Mouse (Mus musculus) forebrain, postnatal 0 days (tissue): ENCODE data around the gene Lamb2. TPM values are rescaled to one million over a fixed set of nuclear protein-coding genes. Genes with fewer than 3 reads are reported as not detected.

ENCODE experiments used
- ATAC-seq: fragments of 200-750 bp; cut with Nextera tagmentation; 2 replicates; pipeline ENCODE4 v1.8.0; 2017; ENCODE audit warnings: mild to moderate bottlenecking, moderate library complexity
- DNase-seq: peaks from one replicate; pipeline ENCODE4 v3.0.0-alpha.2; 2015
- H3K27ac ChIP-seq: fragments of 300-500 bp; sonication (generic); 2 replicates; pipeline ENCODE4 v1.5.1; 2014; ENCODE audit warnings: low read depth, mild to moderate bottlenecking, antibody characterized with exemption, low read length, moderate library complexity, mixed read lengths
- H3K27me3 ChIP-seq: fragments of 300-500 bp; sonication (generic); 2 replicates; pipeline ENCODE4 v1.6.1; 2014; ENCODE audit warnings: mild to moderate bottlenecking, low read length, mixed read lengths; ENCODE audit not compliant: insufficient read depth
- H3K36me3 ChIP-seq: fragments of 300-500 bp; sonication (generic); 2 replicates; pipeline ENCODE4 v1.6.1; 2014; ENCODE audit warnings: mild to moderate bottlenecking, moderate library complexity; ENCODE audit not compliant: insufficient read depth
- H3K4me1 ChIP-seq: fragments of 300-500 bp; sonication (generic); 2 replicates; pipeline ENCODE4 v1.6.1; 2014; ENCODE audit warnings: antibody characterized with exemption; ENCODE audit not compliant: insufficient read depth
- H3K4me2 ChIP-seq: fragments of 300-500 bp; sonication (generic); 2 replicates; pipeline ENCODE4 v1.6.1; 2014; ENCODE audit warnings: low read depth, mild to moderate bottlenecking, moderate library complexity
- H3K4me3 ChIP-seq: fragments of 300-500 bp; sonication (generic); 2 replicates; pipeline ENCODE4 v1.5.1; 2014; ENCODE audit warnings: low read depth, low read length, mixed read lengths
- H3K9ac ChIP-seq: fragments of 300-500 bp; sonication (generic); 2 replicates; pipeline ENCODE4 v1.6.1; 2014; ENCODE audit warnings: mild to moderate bottlenecking
- H3K9me3 ChIP-seq: fragments of 300-500 bp; sonication (generic); 2 replicates; pipeline ENCODE4 v1.6.1; 2016; ENCODE audit warnings: low read length
- CTCF ChIP-seq: sonication (generic); IDR thresholded peaks from 2 replicates; pipeline ENCODE4 v1.5.1; 2016; ENCODE audit warnings: antibody characterized with exemption, control low read depth, low read depth
- WGBS: fragments of 180-500 bp; shearing (Covaris S2); extraction: QIAGEN DNeasy Blood & Tissue Kit; methylation state at CpG from one replicate; pipeline ENCODE4 v1.1.7; 2014; 5-methylcytosine and 5-hydroxymethylcytosine counted together
- polyA plus RNA-seq: library from polyadenylated mRNA; unstranded; fragments of >200 nt; fragmentation: Nextera tagmentation; extraction: Ambion mirVana; gene quantifications from 2 replicates; pipeline ENCODE4 v1.2.1, GENCODE M21; 2015
- total RNA-seq: library from RNA; depleted of rRNA; stranded (reverse); fragments of >200 nt; gene quantifications from 2 replicates; pipeline ENCODE4 v1.2.3, GENCODE M21; 2014

Lamb2 gene
- total and polyA plus RNA-seq, 2 experiments from 2014 or later = 12.5 to 36.3 TPM

- Histone ChIP-seq H3K4me3 (peak within 1 kb of the TSS; percentile 79), H3K4me2 (peak within 1 kb of the TSS; percentile 88), H3K27me3 (no peaks in the 10 kb centered on the region), H3K4me1 (0 out of 2 replicates have a peak, but pooled peaks cover 8% of the 10 kb centered on the region), H3K9me3 (no peaks in the 10 kb centered on the region), H3K27ac (peak within 1 kb of the TSS; percentile 76), H3K9ac (peak within 1 kb of the TSS; percentile 80), H3K36me3 (peaks cover 32% of the 10 kb centered on the region)
- ATAC-seq (no peak), DNase-seq (no peak)
- 27% methylated on average over 11 of the region's 11 CpGs for WGBS
- no peak for TF ChIP-seq CTCF
Measured at GRCm38 (mm10) chr9:108461181-108461631, 18.3 kb upstream of the Lamb2 start, which contains the start of gene Klhdc8b. Gene Klhdc8b, minus strand, starts transcription at chr9:108461581.

GRCm38 (mm10) chr9:108461675-108462074 lies 17.9 kb upstream of the Lamb2 start:
- H3K27me3 ChIP-seq = no peaks in the 10 kb centered on the region
- no peaks in the 10 kb centered on the region for H3K9me3 ChIP-seq
- peaks cover 34% of the 10 kb centered on the region for H3K36me3 ChIP-seq
- H3K4me2 ChIP-seq = peak overlapping the region; percentile 88
- H3K27ac ChIP-seq = no peak overlapping the region
- TF ChIP-seq CTCF = no peak
- no peak for DNase-seq
- H3K4me3 ChIP-seq = no peak overlapping the region
- H3K4me1 ChIP-seq = 0 out of 2 replicates have a peak, but pooled peaks cover 8% of the 10 kb centered on the region
- no peak for ATAC-seq
- whole genome bisulfite sequencing = 93% methylated on average over 5 of the region's 5 CpGs
- H3K9ac ChIP-seq = no peak overlapping the region; the same call in 1 of the 2 replicates

- 92% methylated on average over 10 of the region's 10 CpGs for WGBS
- no peaks in the 10 kb centered on the region for H3K27me3 ChIP-seq
- peaks cover 34% of the 10 kb centered on the region for H3K36me3 ChIP-seq
- no peak overlapping the region for H3K27ac ChIP-seq
- H3K4me1 ChIP-seq = 0 out of 2 replicates have a peak, but pooled peaks cover 8% of the 10 kb centered on the region
- no peak overlapping the region for H3K4me2 ChIP-seq
- no peak overlapping the region for H3K9ac ChIP-seq
- H3K9me3 ChIP-seq = no peaks in the 10 kb centered on the region
- ATAC-seq (no peak), DNase-seq (no peak)
- no peak for TF ChIP-seq CTCF
- no peak overlapping the region for H3K4me3 ChIP-seq
Measured at GRCm38 (mm10) chr9:108462192-108462591, 17.3 kb upstream of the Lamb2 start.

- Histone ChIP-seq H3K27ac (no peak overlapping the region), H3K4me1 (0 out of 2 replicates have a peak, but pooled peaks cover 8% of the 10 kb centered on the region), H3K9ac (no peak overlapping the region), H3K4me2 (no peak overlapping the region), H3K36me3 (peaks cover 37% of the 10 kb centered on the region), H3K27me3 (no peaks in the 10 kb centered on the region), H3K4me3 (no peak overlapping the region), H3K9me3 (no peaks in the 10 kb centered on the region)
- WGBS = 96% methylated on average over 9 of the region's 9 CpGs
- no peak for DNase-seq
- TF ChIP-seq CTCF = no peak
- no peak for ATAC-seq
Measured at GRCm38 (mm10) chr9:108463713-108464112, 15.8 kb upstream of the Lamb2 start.

DNA sequence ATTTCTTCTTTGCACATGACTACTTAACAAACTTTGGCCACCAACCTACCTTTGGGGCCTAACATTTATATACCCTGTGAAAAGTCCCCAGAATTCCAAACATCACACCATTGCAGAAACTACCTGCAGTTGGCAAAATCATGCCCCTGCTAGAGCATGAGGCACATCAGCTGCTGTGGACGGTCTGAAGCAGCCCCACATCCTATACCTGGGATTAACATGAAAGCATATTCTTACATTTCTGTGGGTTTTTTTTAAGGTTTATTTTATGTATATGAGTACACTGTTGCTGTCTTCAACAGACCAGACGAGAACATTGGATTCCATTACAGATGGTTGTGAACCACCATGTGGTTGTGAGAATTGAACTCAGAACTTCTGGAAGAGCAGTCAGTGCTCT lies 13.3 kb upstream of the Lamb2 start:
- ATAC-seq (no peak), DNase-seq (no peak)
- H3K9me3 ChIP-seq = no peaks in the 10 kb centered on the region
- H3K27ac ChIP-seq = no peak overlapping the region
- peaks cover 37% of the 10 kb centered on the region for H3K36me3 ChIP-seq
- no peaks in the 10 kb centered on the region for H3K27me3 ChIP-seq
- 95% methylated on average over 2 of the region's 2 CpGs for WGBS
- no peak overlapping the region for H3K4me3 ChIP-seq
- H3K9ac ChIP-seq = no peak overlapping the region
- H3K4me2 ChIP-seq = no peak overlapping the region
- no peak for TF ChIP-seq CTCF
- 0 out of 2 replicates have a peak, but pooled peaks cover 4% of the 10 kb centered on the region for H3K4me1 ChIP-seq

DNA sequence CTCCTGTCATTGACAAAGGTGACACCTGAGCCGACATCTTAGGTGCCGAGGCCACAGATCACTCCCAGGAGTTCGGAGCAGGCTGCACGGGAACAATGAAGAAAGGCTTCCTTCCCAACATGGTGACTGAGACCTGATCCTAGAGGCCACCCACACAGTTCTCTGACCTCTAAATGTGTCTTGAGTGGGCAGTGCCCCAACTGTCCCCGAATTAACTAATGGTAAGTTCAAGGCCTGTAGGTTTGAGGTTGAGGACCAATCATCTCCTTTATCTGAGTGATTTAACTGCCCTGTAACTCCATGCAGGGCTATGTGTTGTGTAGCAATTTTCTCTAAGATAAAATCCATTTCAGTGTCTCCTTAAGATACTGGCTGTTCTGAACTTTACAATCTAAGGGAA lies 10.1 kb upstream of the Lamb2 start:
- Histone ChIP-seq H3K4me1 (no peaks in the 10 kb centered on the region), H3K4me2 (no peak overlapping the region), H3K9ac (no peak overlapping the region), H3K27me3 (no peaks in the 10 kb centered on the region), H3K9me3 (no peaks in the 10 kb centered on the region), H3K36me3 (peaks cover 20% of the 10 kb centered on the region), H3K27ac (no peak overlapping the region), H3K4me3 (no peak overlapping the region)
- no peak for ATAC-seq
- DNase-seq = no peak
- 84% methylated on average over 5 of the region's 5 CpGs for WGBS
- no peak for TF ChIP-seq CTCF

GRCm38 (mm10) chr9:108469845-108470244 lies 9.7 kb upstream of the Lamb2 start:
- no peak overlapping the region for H3K27ac ChIP-seq
- no peak for TF ChIP-seq CTCF
- DNase-seq = no peak
- WGBS = 79% methylated on average over 4 of the region's 4 CpGs
- H3K36me3 ChIP-seq = peaks cover 16% of the 10 kb centered on the region
- H3K27me3 ChIP-seq = no peaks in the 10 kb centered on the region
- ATAC-seq = no peak
- H3K9ac ChIP-seq = no peak overlapping the region
- no peaks in the 10 kb centered on the region for H3K9me3 ChIP-seq
- no peaks in the 10 kb centered on the region for H3K4me1 ChIP-seq
- no peak overlapping the region for H3K4me2 ChIP-seq
- no peak overlapping the region for H3K4me3 ChIP-seq
